Mouse (Mus musculus) heart, adult 2 months (tissue): ENCODE measurements around the gene Ralgapa1.

Source experiments
- CTCF ChIP-seq: fragments of 200-600 bp; IDR thresholded peaks from 2 replicates; pipeline ENCODE4 v1.8.1; 2022; ENCODE audit warnings: antibody characterized with exemption, mild to moderate bottlenecking, moderate library complexity
- EP300 ChIP-seq: fragments of 200-500 bp; IDR thresholded peaks from 2 replicates; pipeline ENCODE4 v1.6.1; 2011; ENCODE audit warnings: low read depth, low read length, control low read depth; ENCODE audit not compliant: insufficient read depth
- POLR2A ChIP-seq: fragments of 200-500 bp; IDR thresholded peaks from 2 replicates; pipeline ENCODE4 v1.6.1; 2011; ENCODE audit warnings: mild to moderate bottlenecking, low read depth, low read length, control low read depth; ENCODE audit not compliant: insufficient read depth

DNA sequence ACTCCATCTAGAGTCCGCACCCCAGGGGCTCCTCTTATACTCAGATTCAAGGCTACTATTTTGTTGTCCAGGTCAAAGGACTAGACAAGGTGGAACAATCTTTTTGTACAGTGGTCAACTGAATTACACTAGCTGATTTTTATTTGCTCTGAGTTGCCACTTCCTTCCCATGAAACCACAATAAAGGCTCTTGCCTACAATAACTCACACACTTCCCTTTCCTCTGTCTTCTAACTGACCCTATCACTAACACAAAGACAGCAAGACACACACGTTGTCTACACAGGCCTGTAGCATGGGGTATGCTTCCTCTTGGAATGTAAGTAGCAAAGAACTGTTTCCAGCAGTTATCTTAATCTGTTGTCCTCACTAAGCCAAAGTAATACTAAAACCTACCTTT is 35.7 kb downstream of the Ralgapa1 start:
- TF ChIP-seq CTCF (no peak), POLR2A (no peak), EP300 (no peak)
